Mouse (Mus musculus) CD4-positive helper T cell, adult 2 months (primary cell): ENCODE measurements around the gene Plxdc2.

Experiments used
- DNase-seq: peaks from one replicate; pipeline ENCODE4 v3.0.0-alpha.2; 2012; ENCODE audit warnings: low read depth, missing footprints, low spot score

Gene Plxdc2

DNA sequence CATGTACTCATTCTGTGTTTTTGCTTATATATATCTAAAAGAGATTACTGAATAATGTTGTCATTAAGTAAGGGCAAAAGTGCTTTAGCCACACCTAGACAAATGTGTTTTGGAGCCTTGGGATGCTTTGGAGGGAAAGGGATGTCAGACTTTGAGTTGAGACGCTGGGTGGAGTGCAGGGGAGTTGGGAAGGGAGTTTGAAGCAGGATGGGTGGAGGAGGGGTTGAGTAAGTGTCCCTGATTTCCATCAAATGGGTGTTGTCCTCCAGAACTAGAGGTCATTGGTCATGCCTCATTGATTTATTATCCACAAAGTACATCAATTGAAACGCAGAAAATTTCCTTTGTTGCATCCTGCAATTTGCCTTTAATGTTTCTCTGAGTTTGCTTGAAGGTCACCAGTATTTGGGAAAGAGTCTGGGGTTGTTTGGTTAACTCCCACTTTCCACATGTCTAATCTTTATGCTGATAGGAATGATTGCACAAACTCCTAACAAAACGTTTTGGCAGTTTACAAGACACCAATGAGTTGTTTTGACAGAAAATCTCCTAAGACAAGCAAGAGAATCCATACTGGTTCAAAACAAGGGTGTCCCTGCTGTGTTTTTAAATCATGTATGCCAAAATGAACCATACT, 58.4 kb downstream of the Plxdc2 start:
- DNase-seq = no peak

- no peak for DNase-seq
Observed at GRCm38 (mm10) chr2:16439030-16439429, 82.9 kb downstream of the Plxdc2 start.

DNA sequence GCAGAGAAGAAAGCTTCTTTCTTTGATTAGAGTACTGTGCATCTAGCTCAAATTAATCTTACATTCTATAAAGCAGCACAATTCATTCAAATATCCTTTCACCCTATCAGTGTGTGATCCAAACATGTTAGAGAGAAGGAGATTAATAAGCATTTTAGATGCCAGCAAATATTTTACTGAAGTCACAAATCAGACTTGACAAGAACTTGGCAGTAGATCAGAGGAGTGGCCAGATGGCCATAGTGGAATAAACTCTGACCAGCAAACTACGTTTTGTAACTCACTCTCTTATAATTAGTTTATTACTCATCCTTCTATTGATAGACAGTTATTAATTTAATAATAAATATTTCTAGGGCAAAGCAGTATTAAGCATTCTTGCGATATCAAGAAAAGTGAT, 86.5 kb downstream of the Plxdc2 start:
- no peak for DNase-seq

DNA sequence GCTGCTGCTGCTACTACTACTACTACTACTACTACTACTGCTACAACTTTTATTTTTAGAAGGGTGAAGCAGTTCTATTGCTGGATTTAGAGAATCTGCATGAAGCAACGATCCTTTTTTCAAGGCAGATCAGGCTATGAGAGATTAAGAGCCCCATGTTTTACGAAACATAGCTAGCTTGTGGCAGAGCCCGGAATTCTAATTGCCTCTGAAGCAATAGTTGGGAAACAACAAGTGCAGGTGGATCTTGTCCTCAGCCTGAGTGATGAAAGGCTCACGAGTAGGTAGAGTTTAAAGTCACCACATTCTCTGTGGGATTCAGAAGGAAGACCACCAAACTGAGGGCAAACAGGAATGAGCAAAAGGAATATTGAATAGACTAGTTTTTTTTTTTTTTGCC, 91.8 kb downstream of the Plxdc2 start:
- DNase-seq = no peak

- DNase-seq = no peak
Observed at GRCm38 (mm10) chr2:16450838-16451665, 94.9 kb downstream of the Plxdc2 start.

GRCm38 (mm10) chr2:16451666-16452009, 95.5 kb downstream of the Plxdc2 start:
- no peak for DNase-seq

GRCm38 (mm10) chr2:16452080-16452479, 96.0 kb downstream of the Plxdc2 start:
- DNase-seq = peak; percentile 9

DNA sequence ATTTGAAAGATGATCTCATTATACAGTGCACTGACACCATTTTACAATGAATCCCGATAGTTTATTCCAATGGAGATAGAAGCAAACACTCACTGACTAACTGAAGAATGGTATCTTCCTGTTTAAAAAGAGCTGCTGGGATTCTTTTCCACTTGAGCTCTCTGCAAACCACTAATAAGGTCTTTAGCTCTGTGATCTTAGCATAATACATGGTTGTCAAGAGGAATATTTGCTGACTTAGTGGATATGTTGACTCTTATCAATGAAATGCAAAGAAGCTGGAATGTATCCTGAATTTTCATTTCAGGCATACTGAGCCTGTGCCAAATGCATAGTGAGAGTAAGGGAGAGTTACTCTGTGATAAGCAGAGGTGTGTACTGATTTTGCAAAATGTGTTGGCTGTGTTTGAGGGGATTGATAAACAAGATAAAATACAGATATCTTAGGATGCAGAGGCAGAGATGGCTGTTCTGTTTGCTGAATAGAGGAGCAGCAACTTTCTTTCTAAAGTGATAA, 100.2 kb downstream of the Plxdc2 start:
- no peak for DNase-seq

DNA sequence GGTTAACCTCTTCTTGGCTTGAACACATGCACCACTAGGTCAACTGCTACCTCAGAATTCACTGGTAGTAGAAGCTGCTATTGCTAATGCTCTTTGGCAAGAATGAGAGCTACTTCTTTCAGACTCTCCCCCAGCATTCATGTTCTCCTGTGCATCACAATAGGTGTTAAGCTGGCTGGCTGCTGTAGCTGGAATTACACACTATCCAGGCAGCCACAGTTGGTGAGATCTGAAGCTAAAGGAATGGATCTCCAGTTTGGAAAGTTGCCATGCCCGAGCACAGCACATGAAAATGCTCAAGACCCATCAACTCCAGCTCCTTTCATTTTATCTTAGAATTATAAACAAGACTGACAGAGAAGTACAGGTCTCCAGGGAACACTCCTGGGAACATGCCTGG, 103.4 kb downstream of the Plxdc2 start:
- no peak for DNase-seq

DNA sequence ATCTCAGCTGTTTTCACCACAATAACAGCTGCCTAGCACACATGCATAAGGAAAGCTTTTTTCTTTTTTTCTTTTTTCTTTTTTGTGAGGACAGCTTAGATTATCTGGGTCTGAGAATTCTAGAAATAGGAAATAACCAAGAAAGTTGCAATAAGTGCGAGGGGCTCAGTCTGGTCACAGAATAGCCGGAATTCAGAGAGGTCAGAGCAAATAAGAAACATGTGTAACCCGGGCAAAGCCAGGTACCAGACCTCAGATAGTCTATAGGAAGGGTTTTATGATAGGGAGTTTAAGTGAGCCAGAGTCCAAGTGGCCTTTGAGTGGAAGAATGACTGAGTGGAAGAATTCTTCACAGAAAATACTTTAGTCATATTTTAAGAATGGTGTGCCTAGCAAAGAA, 114.0 kb downstream of the Plxdc2 start:
- no peak for DNase-seq

GRCm38 (mm10) chr2:16483943-16484342, 127.8 kb downstream of the Plxdc2 start:
- no peak for DNase-seq

DNA sequence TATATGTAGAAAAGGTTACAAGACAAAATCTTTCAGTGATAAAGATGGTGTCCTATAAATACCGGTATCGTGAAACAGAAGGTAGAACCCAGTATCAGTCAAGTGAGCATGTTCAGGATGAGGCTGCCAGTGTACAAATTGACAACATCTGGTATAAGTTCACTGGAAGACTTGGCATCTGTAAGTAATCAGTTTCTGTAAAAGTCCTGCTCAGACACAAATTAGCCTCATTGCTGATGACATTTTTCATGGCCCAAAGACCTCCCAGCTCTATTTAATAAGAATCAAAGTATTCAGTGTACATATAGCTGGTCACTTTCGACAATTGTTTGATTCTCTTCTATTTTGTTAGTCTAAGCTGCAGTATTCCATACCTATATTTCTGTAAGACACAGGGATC, 129.9 kb downstream of the Plxdc2 start:
- DNase-seq = no peak

- DNase-seq = no peak
Observed at GRCm38 (mm10) chr2:16491242-16491641, 135.1 kb downstream of the Plxdc2 start.

DNA sequence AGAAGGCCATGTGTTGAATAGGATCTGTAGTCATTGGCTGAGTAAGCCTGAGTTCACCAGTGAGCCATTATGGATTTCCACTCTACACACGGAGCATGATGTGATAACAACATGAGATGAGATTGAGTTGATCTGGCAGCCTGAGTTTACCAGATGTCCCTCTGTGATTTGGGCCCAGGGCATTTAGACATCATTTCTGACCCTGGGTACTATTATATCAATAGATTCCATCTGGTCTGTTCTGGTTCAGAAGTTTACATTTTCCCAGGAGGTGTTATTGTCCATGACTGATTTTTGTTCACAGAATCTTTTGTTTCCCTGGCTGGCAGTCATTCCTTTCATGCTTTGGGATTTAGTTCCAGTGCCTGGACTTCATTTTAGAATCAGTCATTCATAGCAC, 146.7 kb downstream of the Plxdc2 start:
- DNase-seq = no peak

- DNase-seq = no peak
Observed at GRCm38 (mm10) chr2:16507540-16508230, 151.6 kb downstream of the Plxdc2 start.

- no peak for DNase-seq
Observed at GRCm38 (mm10) chr2:16518148-16518547, 162.0 kb downstream of the Plxdc2 start.

GRCm38 (mm10) chr2:16523427-16523826, 167.3 kb downstream of the Plxdc2 start:
- no peak for DNase-seq

GRCm38 (mm10) chr2:16532244-16532643, 176.1 kb downstream of the Plxdc2 start:
- no peak for DNase-seq

GRCm38 (mm10) chr2:16534566-16534965, 178.5 kb downstream of the Plxdc2 start:
- DNase-seq = no peak

GRCm38 (mm10) chr2:16541226-16541625, 185.1 kb downstream of the Plxdc2 start:
- no peak for DNase-seq

DNA sequence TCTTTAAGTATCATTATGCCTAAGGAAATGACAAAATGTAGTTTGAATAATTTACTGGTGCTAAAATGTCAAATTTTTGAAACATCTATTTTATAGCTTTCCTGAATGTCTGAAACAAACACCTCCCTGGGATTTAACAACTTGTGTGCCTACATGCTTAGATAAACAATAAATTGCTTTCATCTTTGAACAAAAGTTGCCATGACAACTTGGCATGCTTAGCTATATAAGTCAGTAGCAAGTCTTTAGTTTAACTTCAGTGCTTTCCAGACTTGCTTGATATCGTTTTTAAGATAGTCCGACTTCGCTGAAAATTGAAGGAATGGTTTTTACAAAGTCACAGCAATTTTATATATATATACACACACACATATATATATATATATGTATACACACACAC, 189.1 kb downstream of the Plxdc2 start:
- DNase-seq = no peak

GRCm38 (mm10) chr2:16559287-16559686, 203.2 kb downstream of the Plxdc2 start:
- DNase-seq = no peak

- DNase-seq = peak; percentile 14
Observed at GRCm38 (mm10) chr2:16568263-16568662, 212.2 kb downstream of the Plxdc2 start.
